Mouse (Mus musculus): ENCODE measurements around the gene Gm14305. TPM values are rescaled to one million over a fixed set of nuclear protein-coding genes. Genes with fewer than 3 reads are reported as not detected.

Gm14305 gene
- polyA plus RNA-seq (2021; fragmentation: Nextera tagmentation) = 48.2 and 57.1 TPM in 2 replicates
- long read RNA-seq, experiment 1, transcript Gm14305-201 (4 exons, 1,167 nt) = major isoform, 50 of 63 reads
- long read RNA-seq, experiment 1, partial matches to known transcripts = 0 of 63 reads
- long read RNA-seq, experiment 1, other reads (novel, unspliced or antisense) = 12 of 63 reads
- long read RNA-seq, experiment 2, transcript Gm14305-202 (5 exons, 1,646 nt) = minor isoform, 15 of 173 reads
- long read RNA-seq, experiment 2, transcript Gm14305-201 (4 exons, 1,167 nt) = major isoform, 153 of 173 reads
- long read RNA-seq, experiment 2, partial matches to known transcripts = 0 of 173 reads
- long read RNA-seq, experiment 2, other reads (novel, unspliced or antisense) = 5 of 173 reads

DNA sequence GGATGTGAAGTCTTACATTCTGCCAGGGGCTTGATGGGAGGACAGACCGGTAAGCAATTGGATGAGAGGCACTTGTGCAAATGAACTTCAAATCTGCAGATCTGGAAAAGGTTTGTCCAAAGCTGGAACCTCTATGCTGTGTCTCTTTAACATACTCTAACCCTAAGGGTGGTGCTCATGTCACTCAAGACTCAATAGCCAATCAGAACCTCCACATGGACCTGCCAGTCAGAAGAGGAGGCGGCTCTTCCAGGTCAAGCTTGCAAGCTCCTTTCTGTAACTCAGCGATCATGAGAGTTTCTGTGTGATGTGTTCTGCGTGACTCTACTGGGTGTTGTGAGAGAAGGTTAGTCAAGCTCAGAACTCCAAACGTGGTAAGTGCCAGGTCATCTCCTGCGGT lies at the start of gene Gm14305:
TSS of gene Gm14305 (plus strand) at position 278 of the 400 bp plus-strand sequence.

DNA sequence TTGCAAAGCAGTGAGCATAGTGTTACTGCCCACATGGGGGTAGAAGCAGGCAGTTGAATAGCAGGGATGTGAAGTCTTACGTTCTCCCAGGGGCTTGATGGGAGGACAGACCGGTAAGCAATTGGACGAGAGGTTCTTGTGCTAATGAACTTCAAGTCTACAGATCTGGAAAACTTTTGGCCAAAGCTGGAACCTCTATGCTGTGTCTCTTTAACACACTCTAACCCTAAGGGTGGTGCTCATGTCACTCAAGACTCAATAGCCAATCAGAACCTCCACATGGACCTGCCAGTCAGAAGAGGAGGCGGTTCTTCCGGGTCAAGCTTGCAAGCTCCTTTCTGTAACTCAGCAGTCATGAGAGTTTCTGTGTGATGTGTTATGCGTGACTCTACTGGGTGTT lies 37.9 kb upstream of the Gm14305 start, which contains the start of gene Zfp973:
TSS of gene Zfp973 (plus strand) at position 301 of the 400 bp plus-strand sequence.

Other genes starting within 250 kb of the Gm14305 start
- gene Gm14434, start 221.5 kb upstream of the Gm14305 start, polyA plus RNA-seq (2021; fragmentation: Nextera tagmentation) = 26.3 and 39.0 TPM in 2 replicates
- gene Zfp967, start 187.3 kb upstream of the Gm14305 start, polyA plus RNA-seq (2021; fragmentation: Nextera tagmentation) = not detected in 2 replicates
- gene Gm14308, start 72.0 kb upstream of the Gm14305 start, polyA plus RNA-seq (2021; fragmentation: Nextera tagmentation) = 29.2 and 39.7 TPM in 2 replicates
- gene Zfp973, start 37.8 kb upstream of the Gm14305 start, polyA plus RNA-seq (2021; fragmentation: Nextera tagmentation) = 9.5 and 9.6 TPM in 2 replicates
- gene Gm14295, start 90.3 kb downstream of the Gm14305 start, polyA plus RNA-seq (2021; fragmentation: Nextera tagmentation) = 49.6 and 52.8 TPM in 2 replicates
- not detected in 2 replicates for gene Gm14408, start 122.8 kb downstream of the Gm14305 start, polyA plus RNA-seq (2021; fragmentation: Nextera tagmentation)
- gene Gm14296, start 219.5 kb downstream of the Gm14305 start, polyA plus RNA-seq (2021; fragmentation: Nextera tagmentation) = 10.0 and 14.1 TPM in 2 replicates

Data from layer of hippocampus, adult 6 months (tissue).